ENCODE assay signal across 37 mouse cellular contexts in the genomic region with DNA sequence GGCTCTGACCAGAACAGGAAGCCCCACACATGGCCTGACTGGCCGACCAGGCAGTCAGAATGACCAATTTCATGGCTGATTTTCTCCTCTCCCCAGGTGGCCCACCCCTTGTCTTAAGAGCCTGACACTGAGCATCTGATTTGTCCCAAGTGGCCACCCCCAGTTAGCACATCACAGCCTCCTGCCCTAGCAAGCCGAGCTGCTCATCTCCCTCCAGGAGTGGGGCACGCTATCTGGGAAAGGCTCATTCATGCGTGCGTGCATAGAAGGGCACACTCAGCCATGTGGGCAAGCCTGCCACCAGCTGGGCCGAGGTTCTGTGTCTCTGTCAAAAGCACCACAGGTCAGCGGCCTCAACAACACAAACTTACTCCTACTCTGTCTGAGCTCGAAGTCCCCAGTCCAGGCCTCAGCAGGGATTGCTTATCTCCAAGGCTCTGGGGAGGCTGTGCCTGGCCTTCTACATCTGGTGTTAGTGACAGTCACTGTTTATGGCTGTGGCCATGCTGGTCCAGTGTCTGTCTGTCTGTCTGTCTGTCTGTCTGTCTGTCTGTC. TPM values are rescaled to one million over a fixed set of nuclear protein-coding genes. Genes with fewer than 3 reads are reported as not detected.
DNase-seq lines count a peak whose midpoint lies in the region; ATAC-seq and TF ChIP-seq lines count a peak whose summit lies in the region.
"Had no signal": no experiment of that assay in that cellular context is flagged by ENCODE, and none has a peak within 500 bp of the region (broad histone marks: within the 10 kb centered on the region; RNA-seq: fewer than 3 reads in every experiment).

No protein-coding gene starts in this region.

- H3K27ac ChIP-seq in heart, embryonic 12.5 days (ENCODE audit: poor library complexity, severe bottlenecking), result peak overlapping the region; percentile 5; the same call in 1 of the 2 replicates
- H3K27ac ChIP-seq in kidney, postnatal 0 days, result no peak overlapping the region
- H3K27ac ChIP-seq: hindbrain, embryonic 13.5 days; limb, embryonic 12.5 days; liver, embryonic 15.5 days; neural tube, embryonic 12.5 days had no signal

- peaks cover 31% of the 10 kb centered on the region for H3K36me3 ChIP-seq in heart, embryonic 12.5 days
- H3K36me3 ChIP-seq in kidney, postnatal 0 days (ENCODE audit: insufficient read depth, low read length), result no peaks in the 10 kb centered on the region
- H3K36me3 ChIP-seq: G1E; liver, embryonic 15.5 days; neural tube, embryonic 12.5 days had no signal

- H3K4me3 ChIP-seq in heart, embryonic 12.5 days, result no peak overlapping the region
- H3K4me3 ChIP-seq in kidney, postnatal 0 days (replicated peaks; ENCODE audit: low read depth, low read length), result no peak overlapping the region
- H3K4me3 ChIP-seq: hindbrain, embryonic 13.5 days; limb, embryonic 12.5 days; liver, embryonic 15.5 days; midbrain, embryonic 10.5 days; myocyte; neural tube, embryonic 12.5 days had no signal

- H3K9ac ChIP-seq in heart, embryonic 12.5 days, result peak overlapping the region; percentile 4; the same call in 1 of the 2 replicates
- H3K9ac ChIP-seq in kidney, postnatal 0 days (ENCODE audit: low read depth, low read length), result no peak overlapping the region
- H3K9ac ChIP-seq: hindbrain, embryonic 13.5 days; limb, embryonic 12.5 days; liver, embryonic 15.5 days; lung, embryonic 14.5 days; neural tube, embryonic 12.5 days had no signal

- TF ChIP-seq CTCF in kidney, postnatal 0 days (IDR thresholded peaks at IDR 0.05; ENCODE audit: low read depth), result no peak

- peaks cover 97% of the 10 kb centered on the region for H3K4me1 ChIP-seq in heart, embryonic 12.5 days (replicated peaks)
- H3K4me1 ChIP-seq in kidney, postnatal 0 days (replicated peaks; ENCODE audit: insufficient read depth, low read length), result peaks cover 25% of the 10 kb centered on the region

- H3K9me3 ChIP-seq in heart, embryonic 12.5 days (replicated peaks), result no peaks in the 10 kb centered on the region
- no peaks in the 10 kb centered on the region for H3K9me3 ChIP-seq in kidney, postnatal 0 days (replicated peaks; ENCODE audit: low read length)
- H3K9me3 ChIP-seq: G1E; hindbrain, embryonic 13.5 days; limb, embryonic 12.5 days; liver, embryonic 15.5 days; midbrain, embryonic 10.5 days; neural tube, embryonic 12.5 days had no signal

- H3K27me3 ChIP-seq in heart, embryonic 12.5 days (replicated peaks), result no peaks in the 10 kb centered on the region
- no peaks in the 10 kb centered on the region for H3K27me3 ChIP-seq in kidney, postnatal 0 days (ENCODE audit: insufficient read depth, low read length)

- ATAC-seq in heart, embryonic 12.5 days (ENCODE audit: insufficient number of reproducible peaks, low FRiP score), result no peak
- 0 out of 2 replicates have a peak, but pooled peaks have one; percentile 19 for ATAC-seq in kidney, postnatal 0 days (replicated peaks; ENCODE audit: low FRiP score, low read depth)
- ATAC-seq: forebrain, embryonic 16.5 days; inflammation-experienced regulatory T-cells, adult 6 months had no signal

- intact Hi-C loops in heart, postnatal 10 days (cut with DNase I), result no loop called here

- no peak overlapping the region for H3K4me2 ChIP-seq in heart, embryonic 12.5 days
- H3K4me2 ChIP-seq in kidney, postnatal 0 days (ENCODE audit: low read length), result no peak overlapping the region
- H3K4me2 ChIP-seq: hindbrain, embryonic 13.5 days; limb, embryonic 12.5 days; liver, embryonic 15.5 days; lung, embryonic 14.5 days; neural tube, embryonic 12.5 days had no signal

- DNase-seq in adrenal gland, adult 2 months, result peak; percentile 18
- DNase-seq in adrenal gland, postnatal 36 days, result no peak
- no peak for DNase-seq in heart, postnatal 10 days
- DNase-seq in kidney, postnatal 0 days (ENCODE audit: low spot score), result no peak
- DNase-seq in kidney, postnatal 14 days, result no peak
- DNase-seq in Muller cell, postnatal 12 days (ENCODE audit: inconsistent ontology term), result peak; percentile 69
- DNase-seq: cerebellum, adult 9-10 months; cerebellum, postnatal 36 days; heart, postnatal 14 days; kidney, adult 11 months; lung, embryonic 14.5 days; lung, postnatal 14 days; thymus, postnatal 4 days had no signal

- 33% methylated on average over 8 of the region's 8 CpGs for WGBS in heart, embryonic 12.5 days
- 24% methylated on average over 8 of the region's 8 CpGs for WGBS in kidney, postnatal 0 days

RNA-seq across cellular contexts. Expression of gene Cacna1h, which starts 9.0 kb away (rescaled TPM):
- total RNA-seq in adrenal gland, adult 2 months (2021), result 10 to 100 TPM; 77.1 to 96.1 TPM
- polyA plus RNA-seq in adrenal gland, adult 2 months (2012; rRNA removed), result 163 and 202 TPM in 2 replicates
- total RNA-seq in adrenal gland, postnatal 36 days (2021), result 10 to 100 TPM; 58.7 to 97.3 TPM
- 13.5 and 16.3 TPM in 2 replicates for polyA plus RNA-seq in heart, embryonic 12.5 days (2016; fragmentation: Nextera tagmentation; extraction: Ambion mirVana)
- total RNA-seq in heart, postnatal 10 days (2021), result 1 to 10 TPM; 7.9 to 8.4 TPM
- 1.2 and 1.7 TPM in 2 replicates for polyA plus RNA-seq in kidney, postnatal 0 days (2015; fragmentation: Nextera tagmentation; extraction: Ambion mirVana)
- total RNA-seq: liver, adult 2 months had no signal
- polyA plus RNA-seq: G1E; inflammation-experienced regulatory T-cells, adult 6 months had no signal

RNA-seq across cellular contexts. Expression of gene Tekt4, which starts 29.8 kb away (rescaled TPM):
- total RNA-seq in adrenal gland, adult 2 months (2021), result under 1 TPM in 1 of 2 experiments, not detected in 1; 0.17 TPM
- polyA plus RNA-seq in adrenal gland, adult 2 months (2012; rRNA removed), result 0.17 TPM in 1 of 2 replicates, not detected in the other
- total RNA-seq in adrenal gland, postnatal 36 days (2021), result not detected
- 0.45 and 0.54 TPM in 2 replicates for polyA plus RNA-seq in heart, embryonic 12.5 days (2016; fragmentation: Nextera tagmentation; extraction: Ambion mirVana)
- not detected for total RNA-seq in heart, postnatal 10 days (2021)
- polyA plus RNA-seq in kidney, postnatal 0 days (2015; fragmentation: Nextera tagmentation; extraction: Ambion mirVana), result 0.14 TPM in 1 of 2 replicates, not detected in the other
- total RNA-seq: adrenal gland, adult 18-20 months; G1E; gastrocnemius, adult 8-10 months; gastrocnemius, postnatal 4 days; liver, adult 2 months had no signal
- polyA plus RNA-seq: embryonic facial prominence, embryonic 11.5 days; G1E; inflammation-experienced regulatory T-cells, adult 6 months; kidney, embryonic 14.5 days; large intestine, adult 2 months; limb, embryonic 12.5 days; liver, adult 2 months; liver, embryonic 15.5 days; myocyte; stomach, embryonic 14.5 days had no signal

RNA-seq across cellular contexts. Expression of gene Tpsg1, which starts 55.5 kb away (rescaled TPM):
- not detected for total RNA-seq in adrenal gland, adult 2 months (2021)
- polyA plus RNA-seq in adrenal gland, adult 2 months (2012; rRNA removed), result 0.20 and 0.75 TPM in 2 replicates
- total RNA-seq in adrenal gland, postnatal 36 days (2021), result not detected
- polyA plus RNA-seq in heart, embryonic 12.5 days (2016; fragmentation: Nextera tagmentation; extraction: Ambion mirVana), result not detected in 2 replicates
- total RNA-seq in heart, postnatal 10 days (2021), result not detected
- 0.18 and 0.41 TPM in 2 replicates for polyA plus RNA-seq in kidney, postnatal 0 days (2015; fragmentation: Nextera tagmentation; extraction: Ambion mirVana)
- total RNA-seq: gastrocnemius, adult 8-10 months; heart, adult 8-10 months; heart, postnatal 14 days; layer of hippocampus, postnatal 10 days; left cerebral cortex, adult 18-20 months; left cerebral cortex, postnatal 14 days; liver, adult 2 months; midbrain, postnatal 0 days had no signal
- polyA plus RNA-seq: forebrain, embryonic 16.5 days; G1E; inflammation-experienced regulatory T-cells, adult 6 months; kidney, embryonic 14.5 days; limb, embryonic 12.5 days; liver, adult 2 months; midbrain, embryonic 10.5 days; myocyte; testis, adult 2 months had no signal

RNA-seq across cellular contexts. Expression of gene Tpsb2, which starts 58.5 kb away (rescaled TPM):
- 1 to 10 TPM; 2.8 to 3.8 TPM for total RNA-seq in adrenal gland, adult 2 months (2021)
- 10.0 and 18.1 TPM in 2 replicates for polyA plus RNA-seq in adrenal gland, adult 2 months (2012; rRNA removed)
- 1 to 10 TPM; 2.8 to 3.2 TPM for total RNA-seq in adrenal gland, postnatal 36 days (2021)
- not detected in 2 replicates for polyA plus RNA-seq in heart, embryonic 12.5 days (2016; fragmentation: Nextera tagmentation; extraction: Ambion mirVana)
- 1 to 10 TPM; 6.0 to 6.7 TPM for total RNA-seq in heart, postnatal 10 days (2021)
- polyA plus RNA-seq in kidney, postnatal 0 days (2015; fragmentation: Nextera tagmentation; extraction: Ambion mirVana), result 1.5 and 4.2 TPM in 2 replicates
- total RNA-seq: left cerebral cortex, adult 18-20 months; liver, adult 2 months had no signal
- polyA plus RNA-seq: embryonic facial prominence, embryonic 11.5 days; forebrain, embryonic 16.5 days; G1E; inflammation-experienced regulatory T-cells, adult 6 months; limb, embryonic 12.5 days; liver, adult 2 months; midbrain, embryonic 10.5 days; myocyte; neural tube, embryonic 12.5 days had no signal

Comparison
In these comparisons a context has a peak if more than half of its experiments do, and no peak if none do; other contexts are left out.
1. DNase-seq: peak in adrenal gland, adult 2 months (single experiment) and Muller cell, postnatal 12 days (single experiment); none in adrenal gland, postnatal 36 days (0 of 2), heart, postnatal 10 days (0 of 2), kidney, postnatal 0 days (single experiment) and kidney, postnatal 14 days (single experiment).
2. RNA of gene Cacna1h, which starts 9.0 kb away (total RNA-seq): 58.7 to 97.3 TPM in adrenal gland, postnatal 36 days and 77.1 to 96.1 TPM in adrenal gland, adult 2 months; 7.9 to 8.4 TPM in heart, postnatal 10 days; every median in the first group is over 4 times any median in the second.